Mouse (Mus musculus) MEL (cell line): Measurements from ENCODE around the gene Hspa1b. TPM values are rescaled to one million over a fixed set of nuclear protein-coding genes. Genes with fewer than 3 reads are reported as not detected.

Experiments used
- DNase-seq: peaks from one replicate; pipeline ENCODE4 v3.0.0; 2011; ENCODE audit warnings: low read depth, low spot score
- H3K27ac ChIP-seq: 2 replicates; pipeline ENCODE4 v1.5.1; 2012; ENCODE audit warnings: low read depth, mild to moderate bottlenecking, control low read depth, low read length, moderate library complexity; ENCODE audit not compliant: control insufficient read depth
- H3K27me3 ChIP-seq, 2 experiments: fragments of 150-350 bp in 1 of 2; sonication (generic) in 1 of 2; 2 replicates each; pipeline ENCODE4 v1.6.1; 2012; ENCODE audit warnings: low read length in 2 of 2, mild to moderate bottlenecking in 2 of 2, improper control_type of control experiment in 1 of 2, moderate library complexity in 1 of 2; ENCODE audit not compliant: insufficient read depth in 2 of 2, control insufficient read depth in 1 of 2
- H3K36me3 ChIP-seq, 2 experiments: 2 replicates each; pipeline ENCODE4 v1.6.1; 2012 to 2014; ENCODE audit warnings: low read length in 2 of 2, improper control_type of control experiment in 1 of 2, inconsistent platforms in 1 of 2, mild to moderate bottlenecking in 1 of 2; ENCODE audit not compliant: insufficient read depth in 2 of 2, control insufficient read depth in 1 of 2
- H3K4me1 ChIP-seq, 2 experiments: fragments of 150-350 bp in 1 of 2; sonication (generic) in 1 of 2; 2 replicates each; pipeline ENCODE4 v1.6.1; 2012; ENCODE audit warnings: low read length in 2 of 2, improper control_type of control experiment in 1 of 2, mild to moderate bottlenecking in 1 of 2; ENCODE audit not compliant: insufficient read depth in 2 of 2, control insufficient read depth in 1 of 2
- H3K4me3 ChIP-seq, 2 experiments: fragments of 150-350 bp in 1 of 2; sonication (generic) in 1 of 2; 2 replicates each; pipeline ENCODE4 v1.5.1; 2012; ENCODE audit warnings: low read depth in 2 of 2, low read length in 2 of 2, mild to moderate bottlenecking in 2 of 2, moderate library complexity in 2 of 2, control low read depth in 1 of 2, improper control_type of control experiment in 1 of 2; ENCODE audit not compliant: control insufficient read depth in 1 of 2, insufficient read depth in 1 of 2
- H3K79me2 ChIP-seq: 2 replicates; pipeline ENCODE4 v1.6.1; 2012; ENCODE audit warnings: mild to moderate bottlenecking, low read length, moderate library complexity; ENCODE audit not compliant: control insufficient read depth, poor library complexity, insufficient read depth
- H3K9ac ChIP-seq: 2 replicates; pipeline ENCODE4 v1.6.1; 2012; ENCODE audit warnings: low read depth, mild to moderate bottlenecking, control low read depth, low read length, moderate library complexity; ENCODE audit not compliant: control insufficient read depth, poor library complexity, severe bottlenecking
- H3K9me3 ChIP-seq: fragments of 150-350 bp; sonication (generic); replicated peaks from 2 replicates; pipeline ENCODE4 v1.6.1; 2012; ENCODE audit warnings: mild to moderate bottlenecking, low read length, improper control_type of control experiment, moderate library complexity; ENCODE audit not compliant: insufficient read depth
- CHD1 ChIP-seq: IDR thresholded peaks from 2 replicates; pipeline ENCODE4 v1.6.1; 2012; ENCODE audit warnings: low read depth, mild to moderate bottlenecking, inconsistent platforms, low read length, improper control_type of control experiment
- CHD2 ChIP-seq: IDR thresholded peaks from 2 replicates; pipeline ENCODE4 v1.6.1; 2011; ENCODE audit warnings: low read length, improper control_type of control experiment
- CTCF ChIP-seq, 3 experiments: IDR thresholded peaks in 2 of 3; conservative IDR thresholded peaks in 1 of 3; 2 replicates each; pipeline ENCODE4 v1.5.1; 2011 to 2012; ENCODE audit warnings: low read length in 3 of 3, low read depth in 2 of 3, mild to moderate bottlenecking in 2 of 3, improper control_type of control experiment in 1 of 3, inconsistent platforms in 1 of 3, mixed read lengths in 1 of 3, moderate library complexity in 1 of 3; ENCODE audit not compliant: control insufficient read depth in 1 of 3, insufficient read depth in 1 of 3, poor library complexity in 1 of 3, severe bottlenecking in 1 of 3
- E2F4 ChIP-seq: IDR thresholded peaks from 2 replicates; pipeline ENCODE4 v1.6.1; 2011; ENCODE audit warnings: low read depth, low read length, improper control_type of control experiment, borderline replicate concordance
- ELF1 ChIP-seq: IDR thresholded peaks from 2 replicates; pipeline ENCODE4 v1.6.1; 2014; ENCODE audit warnings: low read depth, mild to moderate bottlenecking, inconsistent platforms, low read length, improper control_type of control experiment, moderate library complexity
- EP300 ChIP-seq, 2 experiments: IDR thresholded peaks; 2 replicates each; pipeline ENCODE4 v1.6.1; 2011; ENCODE audit warnings: improper control_type of control experiment in 2 of 2, low read length in 2 of 2, low read depth in 1 of 2, mild to moderate bottlenecking in 1 of 2
- ETS1 ChIP-seq: IDR thresholded peaks from 2 replicates; pipeline ENCODE4 v1.6.1; 2012; ENCODE audit warnings: low read depth, mild to moderate bottlenecking, inconsistent platforms, low read length, improper control_type of control experiment, moderate library complexity
- GABPA ChIP-seq: IDR thresholded peaks from 2 replicates; pipeline ENCODE4 v1.6.1; 2012; ENCODE audit warnings: low read depth, mild to moderate bottlenecking, inconsistent platforms, low read length, improper control_type of control experiment, moderate library complexity
- JUND ChIP-seq: IDR thresholded peaks from 2 replicates; pipeline ENCODE4 v1.6.1; 2011; ENCODE audit warnings: low read depth, mild to moderate bottlenecking, improper control_type of control experiment, low read length
- KAT2A ChIP-seq: conservative IDR thresholded peaks from 2 replicates; pipeline ENCODE4 v1.6.1; 2012; ENCODE audit warnings: low read depth, low read length, improper control_type of control experiment, inconsistent platforms
- MAFK ChIP-seq: IDR thresholded peaks from 2 replicates; pipeline ENCODE4 v1.6.1; 2011; ENCODE audit warnings: low read depth, mild to moderate bottlenecking, low read length, improper control_type of control experiment, borderline replicate concordance
- MAX ChIP-seq: IDR thresholded peaks from 2 replicates; pipeline ENCODE4 v1.6.1; 2011; ENCODE audit warnings: low read length, improper control_type of control experiment
- MAZ ChIP-seq: IDR thresholded peaks from 2 replicates; pipeline ENCODE4 v1.6.1; 2012; ENCODE audit warnings: low read depth, mild to moderate bottlenecking, inconsistent platforms, low read length, improper control_type of control experiment
- MXI1 ChIP-seq: IDR thresholded peaks from 2 replicates; pipeline ENCODE4 v1.6.1; 2011; ENCODE audit warnings: mild to moderate bottlenecking, low read depth, low read length, improper control_type of control experiment
- MYC ChIP-seq: IDR thresholded peaks from 2 replicates; pipeline ENCODE4 v1.6.1; 2011; ENCODE audit warnings: low read depth, mild to moderate bottlenecking, low read length, improper control_type of control experiment, moderate library complexity
- NELFE ChIP-seq: IDR thresholded peaks from 2 replicates; pipeline ENCODE4 v1.6.1; 2011; ENCODE audit warnings: low read depth, low read length, improper control_type of control experiment
- POLR2A ChIP-seq, 2 experiments: IDR thresholded peaks; 2 replicates each; pipeline ENCODE4 v1.6.1; 2011 to 2012; ENCODE audit warnings: low read length in 2 of 2, mild to moderate bottlenecking in 2 of 2, control low read depth in 1 of 2, improper control_type of control experiment in 1 of 2, low read depth in 1 of 2, moderate library complexity in 1 of 2; ENCODE audit not compliant: control insufficient read depth in 1 of 2, insufficient read depth in 1 of 2, poor library complexity in 1 of 2
- POLR2AphosphoS2 ChIP-seq: IDR thresholded peaks from 2 replicates; pipeline ENCODE4 v1.6.1; 2011; ENCODE audit warnings: low read length, improper control_type of control experiment
- POLR2AphosphoS5 ChIP-seq: IDR thresholded peaks from 2 replicates; pipeline ENCODE4 v1.6.1; 2012; ENCODE audit warnings: low read depth, borderline replicate concordance, mild to moderate bottlenecking, inconsistent platforms, low read length, moderate library complexity, mixed read lengths
- RAD21 ChIP-seq: IDR thresholded peaks from 2 replicates; pipeline ENCODE4 v1.6.1; 2011; ENCODE audit warnings: mild to moderate bottlenecking, low read depth, low read length, improper control_type of control experiment
- SMC3 ChIP-seq: IDR thresholded peaks from 2 replicates; pipeline ENCODE4 v1.6.1; 2011; ENCODE audit warnings: low read depth, low read length, improper control_type of control experiment
- TBP ChIP-seq: IDR thresholded peaks from 2 replicates; pipeline ENCODE4 v1.8.0; 2011; ENCODE audit warnings: low read depth, low read length, improper control_type of control experiment
- TCF12 ChIP-seq: IDR thresholded peaks from 2 replicates; pipeline ENCODE4 v1.6.1; 2014; ENCODE audit warnings: low read depth, mild to moderate bottlenecking, inconsistent platforms, low read length, improper control_type of control experiment, moderate library complexity
- UBTF ChIP-seq: IDR thresholded peaks from 2 replicates; pipeline ENCODE4 v1.6.1; 2012; ENCODE audit warnings: low read depth, mild to moderate bottlenecking, inconsistent platforms, low read length, improper control_type of control experiment, moderate library complexity, borderline replicate concordance; ENCODE audit not compliant: insufficient read depth
- USF2 ChIP-seq, 2 experiments: IDR thresholded peaks; 2 replicates each; pipeline ENCODE4 v1.6.1; 2011 to 2012; ENCODE audit warnings: improper control_type of control experiment in 2 of 2, low read length in 2 of 2, borderline replicate concordance in 1 of 2, inconsistent platforms in 1 of 2, low read depth in 1 of 2, mild to moderate bottlenecking in 1 of 2; ENCODE audit not compliant: insufficient read depth in 1 of 2
- ZKSCAN1 ChIP-seq: IDR thresholded peaks from 2 replicates; pipeline ENCODE4 v1.6.1; 2012; ENCODE audit warnings: low read depth, mild to moderate bottlenecking, inconsistent platforms, low read length, improper control_type of control experiment, moderate library complexity
- ZNF384 ChIP-seq: IDR thresholded peaks from 2 replicates; pipeline ENCODE4 v1.6.1; 2012; ENCODE audit warnings: low read depth, mild to moderate bottlenecking, inconsistent platforms, low read length, improper control_type of control experiment
- polyA plus RNA-seq, 2 experiments: library from polyadenylated mRNA; stranded (reverse) in 1 of 2; unstranded in 1 of 2; fragments of >175 nt in 1 of 2; fragments of >200 nt in 1 of 2; gene quantifications; 2 replicates each; pipeline versions ENCODE4 v1.2.1 to v1.2.4; 2012; ENCODE audit warnings: low replicate concordance in 2 of 2, low read depth in 1 of 2; ENCODE audit not compliant: insufficient read length in 2 of 2, insufficient read depth in 1 of 2, missing spikeins in 1 of 2
- total RNA-seq: library from RNA; depleted of rRNA; stranded (reverse); fragments of 300-350 nt; gene quantifications from 2 replicates; pipeline ENCODE4 v1.2.3, GENCODE M21; 2012

The Hspa1b gene
- total and polyA plus RNA-seq, 3 experiments: 0.04 TPM; not detected in 2

- Histone ChIP-seq H3K27me3 (no peaks in the 10 kb centered on the region), H3K36me3 (peaks cover 0 to 11% of the 10 kb centered on the region in 2 experiments; a peak in 3 of 4 replicates), H3K9me3 (no peaks in the 10 kb centered on the region), H3K27ac (peak overlapping the region; percentile 90), H3K9ac (peak overlapping the region; percentile 100), H3K4me1 (peaks cover 0 to 3% of the 10 kb centered on the region in 2 experiments; a peak in 1 of 4 replicates), H3K4me3 (peak overlapping the region; percentile 64 to 99), H3K79me2 (peaks cover 22% of the 10 kb centered on the region)
- peak; percentile 36 for DNase-seq
- TF ChIP-seq MXI1: no peak
- peak; percentile 17; the same call in 1 of the 2 replicates for TF ChIP-seq NELFE
- no peak for TF ChIP-seq E2F4
- TF ChIP-seq CTCF (IDR thresholded peaks at IDR 0.05 in 2 of 3, conservative IDR thresholded peaks at IDR 0.05 in 1 of 3; ENCODE audit: control insufficient read depth in 1 of 3, insufficient read depth in 1 of 3, low read depth in 2 of 3, low read length in 3 of 3, poor library complexity in 1 of 3, severe bottlenecking in 1 of 3): peak in 1 of 3 experiments; percentile 6; a peak in 1 of 6 replicates
- no peak for TF ChIP-seq RAD21
- no peak for TF ChIP-seq JUND
- peak in 1 of 2 experiments; percentile 25; a peak in 2 of 4 replicates for TF ChIP-seq POLR2A (IDR thresholded peaks at IDR 0.05; ENCODE audit: control insufficient read depth in 1 of 2, insufficient read depth in 1 of 2, low read depth in 1 of 2, low read length in 2 of 2, poor library complexity in 1 of 2)
- TF ChIP-seq MAFK: no peak
- TF ChIP-seq POLR2AphosphoS5: no peak
- no peak for TF ChIP-seq UBTF
- peak; percentile 11; the same call in 1 of the 2 replicates for TF ChIP-seq MYC
- TF ChIP-seq CHD1: 0 out of 2 replicates have a peak, but pooled peaks have one; percentile 85
- TF ChIP-seq TCF12: no peak
- TF ChIP-seq ZNF384: no peak
- TF ChIP-seq SMC3: no peak
- peak; percentile 50 for TF ChIP-seq POLR2AphosphoS2
- no peak for TF ChIP-seq ELF1
Measured at GRCm38 (mm10) chr17:34950514-34951455, 8.3 kb downstream of the Hspa1b start.

DNA sequence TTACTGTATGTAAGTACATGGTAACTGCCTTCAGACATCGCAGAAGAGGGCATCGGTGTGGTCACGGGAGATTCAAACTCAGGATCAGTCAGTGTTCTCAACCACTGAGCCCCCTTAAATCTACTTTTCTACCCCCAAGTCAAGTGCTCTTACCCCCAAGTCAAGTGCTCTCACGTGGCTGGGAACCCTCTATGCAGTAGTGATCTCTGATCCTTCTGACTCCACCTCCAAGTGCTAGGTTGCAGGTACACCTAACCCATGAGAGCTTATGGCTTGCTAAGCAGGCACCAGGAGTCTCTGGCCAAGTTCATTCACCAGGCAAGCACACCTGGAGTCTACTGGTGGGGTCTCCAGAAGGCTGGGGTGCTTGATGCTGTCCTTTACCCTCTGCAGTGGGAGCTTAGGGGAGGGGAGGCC, 9.5 kb downstream of the Hspa1b start:
- peaks cover 0 to 3% of the 10 kb centered on the region in 2 experiments; a peak in 2 of 4 replicates for H3K4me1 ChIP-seq
- H3K9me3 ChIP-seq: no peaks in the 10 kb centered on the region
- DNase-seq: peak; percentile 74
- peaks cover 22% of the 10 kb centered on the region for H3K79me2 ChIP-seq
- H3K27ac ChIP-seq: peak overlapping the region; percentile 90
- H3K9ac ChIP-seq: peak overlapping the region; percentile 100
- no peaks in the 10 kb centered on the region for H3K27me3 ChIP-seq
- peaks cover 0 to 12% of the 10 kb centered on the region in 2 experiments; a peak in 3 of 4 replicates for H3K36me3 ChIP-seq
- peak overlapping the region in 1 of 2 experiments; percentile 20; a peak in 1 of 4 replicates for H3K4me3 ChIP-seq
- TF ChIP-seq ZKSCAN1 (no peak), CHD2 (no peak), ELF1 (no peak), NELFE (no peak; the same call in 1 of the 2 replicates), MAFK (no peak), UBTF (no peak), GABPA (no peak), MXI1 (no peak), USF2 (IDR thresholded peaks at IDR 0.05; ENCODE audit: borderline replicate concordance in 1 of 2, insufficient read depth in 1 of 2, low read depth in 1 of 2, low read length in 2 of 2) (no peak), ETS1 (no peak), JUND (no peak), CHD1 (no peak), POLR2AphosphoS2 (peak; percentile 93), CTCF (IDR thresholded peaks at IDR 0.05 in 2 of 3, conservative IDR thresholded peaks at IDR 0.05 in 1 of 3; ENCODE audit: control insufficient read depth in 1 of 3, insufficient read depth in 1 of 3, low read depth in 2 of 3, low read length in 3 of 3, poor library complexity in 1 of 3, severe bottlenecking in 1 of 3) (no peak), EP300 (IDR thresholded peaks at IDR 0.05; ENCODE audit: low read depth in 1 of 2, low read length in 2 of 2) (no peak), TBP (0 out of 2 replicates have a peak, but pooled peaks have one; percentile 12), KAT2A (no peak), MAZ (no peak), MAX (no peak), MYC (no peak; the same call in 1 of the 2 replicates)
